Mouse (Mus musculus): ENCODE measurements around the gene Acadm. TPM values are rescaled to one million over a fixed set of nuclear protein-coding genes. Genes with fewer than 3 reads are reported as not detected.

Gene Acadm
- total RNA-seq (2021): 10 to 100 TPM; 51.1 to 56.1 TPM
- long read RNA-seq, transcript Acadm-201 (12 exons, 2,047 nt): major isoform, 32 of 40 reads
- long read RNA-seq, partial matches to known transcripts: 1 of 40 reads
- long read RNA-seq, other reads (novel, unspliced or antisense): 7 of 40 reads

- DNase-seq (ENCODE audit: low spot score in 2 of 2): peak; percentile 89 to 95
Measured at GRCm38 (mm10) chr3:153944335-153944990, at the start of gene Acadm. TSS of gene Acadm (minus strand) at chr3:153944632.

GRCm38 (mm10) chr3:153984428-153985340, 40.3 kb upstream of the Acadm start:
- peak in 1 of 2 experiments; percentile 45 for DNase-seq (ENCODE audit: low spot score in 2 of 2)

- DNase-seq (ENCODE audit: low spot score in 2 of 2): no peak
Measured at GRCm38 (mm10) chr3:153980611-153981010, 36.2 kb upstream of the Acadm start.

- no peak for DNase-seq (ENCODE audit: low spot score in 2 of 2)
Measured at GRCm38 (mm10) chr3:153975791-153976190, 31.4 kb upstream of the Acadm start.

- DNase-seq (ENCODE audit: low spot score in 2 of 2): peak; percentile 20 to 63
Measured at GRCm38 (mm10) chr3:153975060-153975459, 30.6 kb upstream of the Acadm start.

GRCm38 (mm10) chr3:153973949-153974760, 29.7 kb upstream of the Acadm start:
- DNase-seq (ENCODE audit: low spot score in 2 of 2): peak; percentile 30 to 37

GRCm38 (mm10) chr3:153973171-153973948, 28.9 kb upstream of the Acadm start, which contains the start of gene Slc44a5:
TSS of gene Slc44a5 (plus strand) at chr3:153973436.
- DNase-seq (ENCODE audit: low spot score in 2 of 2): peak; percentile 47 to 60

- no peak for DNase-seq (ENCODE audit: low spot score in 2 of 2)
Measured at GRCm38 (mm10) chr3:153969451-153969850, 25.0 kb upstream of the Acadm start.

- peak; percentile 29 to 76 for DNase-seq (ENCODE audit: low spot score in 2 of 2)
Measured at GRCm38 (mm10) chr3:153968549-153968948, 24.1 kb upstream of the Acadm start.

GRCm38 (mm10) chr3:153967447-153967846, 23.0 kb upstream of the Acadm start:
- DNase-seq (ENCODE audit: low spot score in 2 of 2): no peak

- no peak for DNase-seq (ENCODE audit: low spot score in 2 of 2)
Measured at GRCm38 (mm10) chr3:153961632-153962389, 17.4 kb upstream of the Acadm start.

- DNase-seq (ENCODE audit: low spot score in 2 of 2): no peak
Measured at GRCm38 (mm10) chr3:153960884-153961283, 16.5 kb upstream of the Acadm start.

- no peak for DNase-seq (ENCODE audit: low spot score in 2 of 2)
Measured at GRCm38 (mm10) chr3:153959731-153960207, 15.3 kb upstream of the Acadm start.

- DNase-seq (ENCODE audit: low spot score in 2 of 2): peak in 1 of 2 experiments; percentile 67
Measured at GRCm38 (mm10) chr3:153959035-153959730, 14.8 kb upstream of the Acadm start.

GRCm38 (mm10) chr3:153957916-153958315, 13.5 kb upstream of the Acadm start:
- no peak for DNase-seq (ENCODE audit: low spot score in 2 of 2)

- DNase-seq (ENCODE audit: low spot score in 2 of 2): no peak
Measured at GRCm38 (mm10) chr3:153948176-153948575, 3.7 kb upstream of the Acadm start.

- DNase-seq (ENCODE audit: low spot score in 2 of 2): no peak
Measured at GRCm38 (mm10) chr3:153947271-153947670, 2.8 kb upstream of the Acadm start.

GRCm38 (mm10) chr3:153943901-153944334, 514 bp downstream of the Acadm start:
- no peak for DNase-seq (ENCODE audit: low spot score in 2 of 2)

Data from layer of hippocampus, adult 18-20 months (tissue).